Comparison of ENCODE assay signal across 11 mouse cellular contexts in the genomic region with DNA sequence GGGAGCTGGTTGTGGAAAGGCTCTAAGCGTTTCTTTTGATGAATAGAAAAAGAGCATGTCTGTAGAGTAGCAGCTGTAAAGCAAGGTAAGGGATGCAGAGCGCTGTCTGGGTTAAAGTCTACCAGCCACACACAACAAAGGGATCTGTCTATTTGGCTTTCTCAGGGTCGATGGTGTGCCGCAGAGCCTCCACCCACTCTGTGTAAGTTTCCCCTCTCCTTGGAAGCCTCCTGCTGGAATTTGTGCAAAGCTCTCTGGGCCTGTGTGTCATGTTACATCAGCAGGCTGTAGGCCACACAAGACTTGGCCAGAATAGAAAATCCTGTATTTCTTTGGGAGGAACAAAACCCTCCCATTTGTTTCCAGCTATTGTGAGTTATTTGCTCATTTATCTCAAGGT. TPM values are rescaled to one million over a fixed set of nuclear protein-coding genes. Genes with fewer than 3 reads are reported as not detected.
DNase-seq lines count a peak whose midpoint lies in the region; ATAC-seq and TF ChIP-seq lines count a peak whose summit lies in the region.
"Had no signal": no experiment of that assay in that cellular context is flagged by ENCODE, and none has a peak within 500 bp of the region (broad histone marks: within the 10 kb centered on the region; RNA-seq: fewer than 3 reads in every experiment).

No protein-coding gene starts in this region.

- H3K27ac ChIP-seq in lung, embryonic 14.5 days (ENCODE audit: low read depth), result no peak overlapping the region; the same call in 1 of the 2 replicates
- H3K27ac ChIP-seq in embryonic facial prominence, embryonic 10.5 days (replicated peaks), result peak overlapping the region; percentile 70
- H3K27ac ChIP-seq in kidney, adult 2 months (ENCODE audit: insufficient read depth, low read depth, low read length), result no peak overlapping the region

- WGBS in lung, embryonic 14.5 days, result 50% methylated on average over 4 of the region's 4 CpGs
- WGBS in embryonic facial prominence, embryonic 10.5 days, result 50% methylated on average over 4 of the region's 4 CpGs
- WGBS in kidney, adult 2 months, result 53% methylated on average over 4 of the region's 4 CpGs

- H3K4me3 ChIP-seq in lung, embryonic 14.5 days (ENCODE audit: low read depth, low read length), result no peak overlapping the region
- H3K4me3 ChIP-seq in embryonic facial prominence, embryonic 10.5 days, result no peak overlapping the region
- no peak overlapping the region for H3K4me3 ChIP-seq in kidney, adult 2 months (ENCODE audit: insufficient read depth, low read depth, low read length)

- no peak overlapping the region for H3K4me2 ChIP-seq in lung, embryonic 14.5 days

- TF ChIP-seq CTCF in lung, embryonic 14.5 days (IDR thresholded peaks at IDR 0.05; ENCODE audit: low read depth), result no peak
- TF ChIP-seq CTCF in kidney, adult 2 months (conservative IDR thresholded peaks at IDR 0.05; ENCODE audit: insufficient read depth, insufficient read length, low read depth, low read length), result no peak; the same call in 1 of the 2 replicates

- no peak overlapping the region for H3K9ac ChIP-seq in lung, embryonic 14.5 days

- DNase-seq in lung, embryonic 14.5 days, result peak; percentile 34
- no peak for DNase-seq in lung, postnatal 14 days
- peak; percentile 49 for DNase-seq in embryonic facial prominence, embryonic 10.5 days (ENCODE audit: low spot score)
- peak; percentile 34 for DNase-seq in heart, postnatal 4 days
- DNase-seq in mesoderm, embryonic 11.5 days (ENCODE audit: low read depth, low spot score), result peak; percentile 59
- DNase-seq in left cerebral cortex, postnatal 36 days (ENCODE audit: low spot score in 2 of 2), result no peak
- no peak for DNase-seq in kidney, adult 2 months
- DNase-seq: cerebellum, postnatal 25 days had no signal

- no peaks in the 10 kb centered on the region for H3K9me3 ChIP-seq in lung, embryonic 14.5 days (ENCODE audit: low read depth, low read length)
- no peaks in the 10 kb centered on the region for H3K9me3 ChIP-seq in embryonic facial prominence, embryonic 10.5 days

- H3K36me3 ChIP-seq in lung, embryonic 14.5 days (ENCODE audit: insufficient read depth), result no peaks in the 10 kb centered on the region
- H3K36me3 ChIP-seq in embryonic facial prominence, embryonic 10.5 days (replicated peaks), result no peaks in the 10 kb centered on the region
- H3K36me3 ChIP-seq in kidney, adult 2 months (ENCODE audit: control insufficient read depth, insufficient read depth, low read length), result no peaks in the 10 kb centered on the region

- intact Hi-C loops in left cerebral cortex, postnatal 36 days (cut with DNase I), result no loop called here

- 0 out of 2 replicates have a peak, but pooled peaks cover 3% of the 10 kb centered on the region for H3K4me1 ChIP-seq in lung, embryonic 14.5 days (ENCODE audit: insufficient read depth)
- H3K4me1 ChIP-seq in embryonic facial prominence, embryonic 10.5 days, result peaks cover 12% of the 10 kb centered on the region
- H3K4me1 ChIP-seq in kidney, adult 2 months (ENCODE audit: control insufficient read depth, insufficient read depth, low read length), result no peaks in the 10 kb centered on the region

- peak; percentile 65; the same call in 1 of the 2 replicates for ATAC-seq in lung, embryonic 14.5 days (ENCODE audit: insufficient read depth)
- no peak for ATAC-seq in CD4-positive, CD25-positive, alpha-beta regulatory T cell, adult 4 months
- ATAC-seq: hindbrain, embryonic 16.5 days had no signal

- H3K27me3 ChIP-seq in lung, embryonic 14.5 days (ENCODE audit: insufficient read depth, low read length), result no peaks in the 10 kb centered on the region
- H3K27me3 ChIP-seq in embryonic facial prominence, embryonic 10.5 days (replicated peaks; ENCODE audit: low read depth, poor library complexity, severe bottlenecking), result no peaks in the 10 kb centered on the region
- H3K27me3 ChIP-seq in kidney, adult 2 months (replicated peaks; ENCODE audit: control insufficient read depth, insufficient read depth, low read length), result no peaks in the 10 kb centered on the region

- no peak for TF ChIP-seq POLR2A in kidney, adult 2 months (IDR thresholded peaks at IDR 0.05; ENCODE audit: low read depth, low read length)

RNA-seq across cellular contexts. Expression of a gene that starts 17.3 kb away (rescaled TPM):
- polyA plus RNA-seq in lung, embryonic 14.5 days (2014; fragmentation: Nextera tagmentation; extraction: Ambion mirVana), result 8.0 and 8.9 TPM in 2 replicates
- 2.9 and 3.6 TPM in 2 replicates for polyA plus RNA-seq in embryonic facial prominence, embryonic 10.5 days (2016; fragmentation: Nextera tagmentation; extraction: Ambion mirVana)
- total RNA-seq in heart, postnatal 4 days (2021), result 10 to 100 TPM; 12.0 to 15.5 TPM
- 10 to 100 TPM in 1 of 2 experiments, 1 to 10 TPM in 1; 8.4 to 10.2 TPM for total RNA-seq in left cerebral cortex, postnatal 36 days (2021)
- 1 to 10 TPM; 2.3 TPM for polyA plus RNA-seq in CD4-positive, CD25-positive, alpha-beta regulatory T cell, adult 4 months (2017; shearing (Covaris generic))
- polyA plus RNA-seq in kidney, adult 2 months (2012; rRNA removed), result 2.3 and 2.7 TPM in 2 replicates
- total RNA-seq: megakaryocyte-erythroid progenitor cell, adult 5-6 weeks had no signal

RNA-seq across cellular contexts. Expression of a gene that starts 48.4 kb away (rescaled TPM):
- 52.4 and 52.6 TPM in 2 replicates for polyA plus RNA-seq in lung, embryonic 14.5 days (2014; fragmentation: Nextera tagmentation; extraction: Ambion mirVana)
- polyA plus RNA-seq in embryonic facial prominence, embryonic 10.5 days (2016; fragmentation: Nextera tagmentation; extraction: Ambion mirVana), result 52.4 and 54.3 TPM in 2 replicates
- total RNA-seq in heart, postnatal 4 days (2021), result 10 to 100 TPM; 34.1 to 34.4 TPM
- 10 to 100 TPM; 10.1 to 10.2 TPM for total RNA-seq in left cerebral cortex, postnatal 36 days (2021)
- 10 to 100 TPM in 1 of 2 experiments, 1 to 10 TPM in 1; 8.1 to 11.4 TPM for polyA plus RNA-seq in CD4-positive, CD25-positive, alpha-beta regulatory T cell, adult 4 months (2017; shearing (Covaris generic))
- 9.4 and 10.3 TPM in 2 replicates for polyA plus RNA-seq in kidney, adult 2 months (2012; rRNA removed)

Comparison
In these comparisons a context has a peak if more than half of its experiments do, and no peak if none do; other contexts are left out.
1. DNase-seq: peak in lung, embryonic 14.5 days (single experiment), embryonic facial prominence, embryonic 10.5 days (single experiment), heart, postnatal 4 days (single experiment) and mesoderm, embryonic 11.5 days (single experiment); none in lung, postnatal 14 days (single experiment), left cerebral cortex, postnatal 36 days (0 of 2) and kidney, adult 2 months (single experiment).